Mouse (Mus musculus): ENCODE measurements around the gene Npr1.

The Npr1 gene

GRCm38 (mm10) chr3:90437131-90437530 lies 28.5 kb downstream of the Npr1 start:
- no peak for DNase-seq (ENCODE audit: low spot score in 2 of 2)

DNA sequence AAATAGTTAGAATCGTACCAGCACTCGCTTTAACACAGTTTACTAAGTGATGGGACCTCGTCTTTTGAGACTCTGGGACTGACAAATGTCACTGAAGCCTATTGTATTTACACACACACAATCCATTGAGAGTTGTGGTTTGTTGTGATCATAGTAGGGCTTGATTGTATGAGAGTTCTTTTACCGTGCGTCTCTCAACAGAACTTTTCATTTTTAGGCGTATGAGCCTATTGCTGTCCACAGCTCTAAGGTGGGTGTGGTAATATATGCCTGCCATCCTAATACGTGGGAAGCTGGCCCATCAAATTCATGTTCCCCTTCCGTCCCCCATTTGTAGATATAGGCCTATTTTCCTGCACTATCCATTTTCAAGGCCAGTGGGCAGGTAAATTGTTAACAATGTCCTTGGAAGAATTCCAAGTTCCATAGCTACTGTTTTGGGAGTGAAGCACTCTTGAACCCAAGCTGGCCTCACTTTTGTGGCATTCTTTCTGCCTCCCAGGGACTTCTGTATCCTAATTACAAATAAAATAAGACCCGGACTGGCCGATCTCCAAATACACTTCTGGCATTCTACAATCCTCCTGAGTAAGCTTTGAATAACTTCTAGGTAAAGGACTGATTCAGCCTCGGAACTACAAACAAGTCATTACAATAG lies 31.5 kb downstream of the Npr1 start:
- DNase-seq (ENCODE audit: low spot score in 2 of 2): no peak

GRCm38 (mm10) chr3:90433381-90434020 lies 32.2 kb downstream of the Npr1 start, which contains the start of gene Ints3:
Gene Ints3, minus strand, starts transcription at chr3:90433622.
- DNase-seq (ENCODE audit: low spot score in 2 of 2): peak; percentile 100

DNA sequence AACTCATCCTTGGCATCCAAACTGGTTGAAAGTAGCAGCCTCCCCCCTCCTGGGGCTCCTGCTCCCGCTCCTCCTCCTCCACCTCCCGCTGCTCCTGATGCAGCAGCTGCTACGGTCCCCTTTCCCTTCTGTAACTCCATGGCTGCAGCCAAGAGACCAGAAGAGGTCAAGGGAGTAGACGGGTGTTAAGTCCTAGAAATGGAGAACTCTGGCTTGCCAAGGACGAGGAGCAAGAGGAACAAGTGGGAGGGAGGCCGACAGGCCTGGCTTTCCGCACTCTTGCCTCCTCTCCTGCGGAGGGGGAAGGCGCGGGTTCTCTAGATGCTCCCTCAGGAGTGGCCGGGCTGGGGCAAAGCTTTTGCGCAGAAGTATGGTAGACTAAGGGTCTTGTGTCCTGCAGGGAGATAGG lies 32.9 kb downstream of the Npr1 start:
- peak; percentile 33 to 47 for DNase-seq (ENCODE audit: low spot score in 2 of 2)

DNA sequence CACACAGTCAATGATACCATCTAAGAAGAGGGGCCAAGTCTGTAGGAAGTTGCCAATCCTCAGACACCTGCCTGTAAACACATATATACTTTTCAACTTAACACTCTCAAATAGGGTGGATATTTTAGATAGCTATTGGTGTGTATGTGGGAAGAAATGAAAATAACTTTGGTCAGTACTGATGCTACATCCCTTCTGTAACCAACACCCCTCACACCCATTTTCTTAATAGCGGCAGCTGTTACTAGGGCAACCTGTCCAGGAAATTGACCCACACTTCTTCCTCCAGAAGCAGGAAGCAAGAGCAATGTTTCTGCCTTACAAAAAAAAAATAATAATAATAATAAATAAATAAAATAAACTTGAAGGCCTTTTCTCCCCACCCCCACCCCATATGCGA lies 33.3 kb downstream of the Npr1 start:
- no peak for DNase-seq (ENCODE audit: low spot score in 2 of 2)

DNA sequence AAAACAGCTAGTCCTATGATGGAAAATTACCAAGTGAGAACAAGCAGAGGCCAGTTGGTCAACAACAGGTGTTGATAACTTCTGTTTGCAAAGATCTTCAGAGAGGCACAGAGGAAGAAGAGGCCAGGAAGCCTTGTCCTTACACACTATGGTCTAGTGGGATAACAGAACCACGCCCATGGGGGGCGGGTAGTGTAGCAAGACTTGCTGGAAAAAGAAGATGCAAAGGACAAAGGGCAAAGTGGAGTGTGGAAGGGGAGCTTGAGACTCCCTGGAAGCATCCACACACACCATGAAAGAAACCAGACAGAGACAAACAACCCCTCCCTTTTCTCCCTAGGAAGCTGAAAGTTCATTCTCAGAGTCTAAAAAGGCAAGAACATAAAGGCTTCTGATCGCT lies 36.1 kb downstream of the Npr1 start:
- no peak for DNase-seq (ENCODE audit: low spot score in 2 of 2)

GRCm38 (mm10) chr3:90428186-90428585 lies 37.5 kb downstream of the Npr1 start:
- no peak for DNase-seq (ENCODE audit: low spot score in 2 of 2)

DNA sequence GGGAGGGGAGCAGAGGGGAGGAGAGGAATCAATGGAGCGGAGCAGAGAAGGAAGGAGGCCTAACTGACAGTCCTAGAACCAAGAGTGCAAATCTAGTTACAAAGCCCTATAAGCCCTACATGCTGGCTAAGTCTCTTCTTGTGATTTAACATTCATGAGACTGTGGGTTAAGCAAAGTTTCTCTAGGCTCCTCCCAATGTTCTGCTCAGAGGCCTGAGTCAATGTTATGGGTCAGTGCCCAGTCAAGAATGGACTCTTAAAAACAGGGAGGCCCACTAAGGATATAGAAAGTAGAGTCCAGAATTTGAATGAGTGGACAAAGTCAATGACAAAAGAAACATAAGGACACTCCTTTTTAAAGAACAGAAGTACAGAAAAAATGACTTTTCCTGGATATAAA lies 38.1 kb downstream of the Npr1 start:
- no peak for DNase-seq (ENCODE audit: low spot score in 2 of 2)

GRCm38 (mm10) chr3:90425499-90425898 lies 40.2 kb downstream of the Npr1 start:
- no peak for DNase-seq (ENCODE audit: low spot score in 2 of 2)

DNA sequence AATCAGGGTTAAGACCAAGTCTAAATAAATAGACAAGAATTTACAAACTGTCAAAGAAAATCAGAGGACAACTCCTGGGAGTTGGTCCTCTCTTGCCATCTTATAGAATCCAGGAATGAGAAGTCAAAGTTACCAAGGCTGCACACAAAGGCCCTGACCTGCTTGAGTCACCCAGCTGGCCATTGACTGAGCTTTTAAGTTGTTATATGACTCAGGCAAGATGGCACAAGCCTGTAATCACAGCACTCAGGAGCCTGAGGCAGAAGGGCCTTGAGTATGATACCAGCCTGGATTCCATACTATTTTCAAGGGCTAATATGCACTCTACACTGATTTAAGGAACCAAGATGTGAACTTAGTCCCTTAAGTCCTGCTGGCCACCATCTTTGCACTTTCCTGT lies 42.1 kb downstream of the Npr1 start:
- no peak for DNase-seq (ENCODE audit: low spot score in 2 of 2)

- DNase-seq (ENCODE audit: low spot score in 2 of 2): no peak
Observed at GRCm38 (mm10) chr3:90420696-90421095, 45.0 kb downstream of the Npr1 start.

DNA sequence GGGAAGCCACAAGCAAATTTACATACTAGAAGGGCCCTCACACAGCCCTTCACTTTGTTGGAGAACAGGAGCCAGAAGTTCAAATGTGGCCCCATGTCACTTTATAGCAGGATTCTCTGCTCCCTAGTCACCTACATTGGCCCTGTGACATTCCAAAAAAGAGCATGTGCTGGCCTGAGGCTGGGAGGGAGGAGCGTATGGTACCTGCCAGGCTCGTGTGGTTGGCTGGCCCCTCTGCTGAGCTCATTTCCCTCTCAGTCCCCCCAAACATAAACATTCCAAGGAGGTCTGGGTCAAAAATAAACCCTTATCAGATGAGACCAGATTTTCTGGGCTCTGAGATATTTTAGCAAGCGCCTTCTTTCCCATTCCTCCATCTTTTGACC lies 52.7 kb downstream of the Npr1 start:
- no peak for DNase-seq (ENCODE audit: low spot score in 2 of 2)

- peak in 1 of 2 experiments; percentile 75 for DNase-seq (ENCODE audit: low spot score in 2 of 2)
Observed at GRCm38 (mm10) chr3:90412312-90413010, 53.2 kb downstream of the Npr1 start.

GRCm38 (mm10) chr3:90408721-90409120 lies 56.9 kb downstream of the Npr1 start:
- DNase-seq (ENCODE audit: low spot score in 2 of 2): no peak

DNA sequence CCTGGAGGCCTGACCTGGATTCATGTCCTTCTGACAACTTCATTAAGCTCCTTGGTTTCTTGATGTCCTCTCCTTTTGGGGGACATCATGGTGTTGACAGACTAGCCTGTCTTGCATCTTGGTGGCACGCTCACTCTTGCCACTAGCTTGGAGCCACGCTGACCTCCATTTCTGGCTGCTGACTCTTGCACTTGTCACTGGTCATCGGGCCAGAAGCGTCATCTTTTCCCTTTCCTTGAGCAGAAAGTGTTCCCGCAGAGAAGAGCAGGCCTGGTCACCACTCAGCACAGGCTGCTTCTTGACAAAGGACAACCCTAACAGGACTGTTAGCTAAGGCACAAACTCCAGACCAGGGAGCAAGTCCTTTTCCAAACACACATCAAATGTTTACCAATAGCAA lies 59.3 kb downstream of the Npr1 start:
- DNase-seq (ENCODE audit: low spot score in 2 of 2): no peak

- DNase-seq (ENCODE audit: low spot score in 2 of 2): no peak
Observed at GRCm38 (mm10) chr3:90404609-90405008, 61.1 kb downstream of the Npr1 start.

GRCm38 (mm10) chr3:90404121-90404520 lies 61.5 kb downstream of the Npr1 start:
- no peak for DNase-seq (ENCODE audit: low spot score in 2 of 2)

- no peak for DNase-seq (ENCODE audit: low spot score in 2 of 2)
Observed at GRCm38 (mm10) chr3:90400993-90401392, 64.7 kb downstream of the Npr1 start.

All from left cerebral cortex, adult 9 months (tissue).